Mouse (Mus musculus) liver, embryonic 14.5 days (tissue): ENCODE measurements around the gene Iqsec3. TPM values are rescaled to one million over a fixed set of nuclear protein-coding genes. Genes with fewer than 3 reads are reported as not detected.

Experiments
- ATAC-seq: fragments of 200-750 bp; cut with Nextera tagmentation; 2 replicates; pipeline ENCODE4 v1.8.0; 2017; ENCODE audit warnings: moderate number of reproducible peaks, mild to moderate bottlenecking, moderate library complexity; ENCODE audit not compliant: insufficient read depth
- DNase-seq, 3 experiments: peaks; one replicate each; pipeline ENCODE4 v3.0.0-alpha.2; 2012 to 2013; ENCODE audit warnings: low read depth in 3 of 3, low spot score in 3 of 3
- H3K27ac ChIP-seq: fragments of 300-500 bp; sonication (generic); 2 replicates; pipeline ENCODE4 v1.5.1; 2014; ENCODE audit warnings: moderate library complexity, mild to moderate bottlenecking, control low read depth, inconsistent platforms
- H3K27me3 ChIP-seq: fragments of 300-500 bp; sonication (generic); 2 replicates; pipeline ENCODE4 v1.6.1; 2014; ENCODE audit warnings: mild to moderate bottlenecking, low read length, moderate library complexity; ENCODE audit not compliant: control insufficient read depth, insufficient read depth
- H3K36me3 ChIP-seq: fragments of 300-500 bp; sonication (generic); replicated peaks from 2 replicates; pipeline ENCODE4 v1.6.1; 2014; ENCODE audit warnings: low read depth; ENCODE audit not compliant: control insufficient read depth, insufficient read depth
- H3K4me1 ChIP-seq, 2 experiments: fragments of 200-500 bp in 1 of 2; fragments of 300-500 bp in 1 of 2; sonication (generic) in 1 of 2; replicated peaks; 2 replicates each; pipeline ENCODE4 v1.6.1; 2012 to 2014; ENCODE audit warnings: antibody characterized with exemption in 1 of 2, inconsistent platforms in 1 of 2, low read length in 1 of 2; ENCODE audit not compliant: control insufficient read depth in 2 of 2, insufficient read depth in 2 of 2
- H3K4me2 ChIP-seq: fragments of 300-500 bp; sonication (generic); 2 replicates; pipeline ENCODE4 v1.6.1; 2014; ENCODE audit warnings: low read depth, mild to moderate bottlenecking, control low read depth, moderate library complexity
- H3K4me3 ChIP-seq, 2 experiments: fragments of 200-500 bp in 1 of 2; fragments of 300-500 bp in 1 of 2; sonication (generic) in 1 of 2; 2 replicates each; pipeline ENCODE4 v1.5.1; 2012 to 2014; ENCODE audit warnings: low read depth in 2 of 2, low read length in 2 of 2, mild to moderate bottlenecking in 2 of 2, control low read depth in 1 of 2, inconsistent platforms in 1 of 2, moderate library complexity in 1 of 2; ENCODE audit not compliant: insufficient read depth in 1 of 2
- H3K9ac ChIP-seq: fragments of 300-500 bp; sonication (generic); replicated peaks from 2 replicates; pipeline ENCODE4 v1.6.1; 2014; ENCODE audit warnings: mild to moderate bottlenecking, control low read depth, moderate library complexity
- H3K9me3 ChIP-seq: fragments of 300-500 bp; sonication (generic); 2 replicates; pipeline ENCODE4 v1.6.1; 2016; ENCODE audit warnings: low read length, mixed read lengths; ENCODE audit not compliant: control insufficient read depth
- CTCF ChIP-seq: IDR thresholded peaks from 2 replicates; pipeline ENCODE4 v1.5.1; 2016; ENCODE audit warnings: antibody characterized with exemption, low read depth, control low read depth
- EP300 ChIP-seq: IDR thresholded peaks from 2 replicates; pipeline ENCODE4 v1.6.1; 2016; ENCODE audit warnings: antibody characterized with exemption, low read depth
- WGBS: fragments of 180-500 bp; shearing (Covaris S2); extraction: QIAGEN DNeasy Blood & Tissue Kit; methylation state at CpG from one replicate; pipeline ENCODE4 v1.1.7; 2014; ENCODE audit not compliant: insufficient replicate concordance; 5-methylcytosine and 5-hydroxymethylcytosine counted together
- polyA plus RNA-seq, 2 experiments: library from polyadenylated mRNA; depleted of rRNA in 1 of 2; stranded (reverse) in 1 of 2; unstranded in 1 of 2; fragments of >200 nt; fragmentation: Nextera tagmentation in 1 of 2; extraction: Ambion mirVana in 1 of 2; gene quantifications; 2 replicates each; pipeline versions ENCODE4 v1.2.1 to v1.2.3; 2012 to 2014

Iqsec3 gene
- polyA plus RNA-seq, 2 experiments: under 0.01 TPM; not detected in 1

GRCm38 (mm10) chr6:121352276-121352675, 121.2 kb downstream of the Iqsec3 start:
- H3K36me3 ChIP-seq: no peaks in the 10 kb centered on the region
- no peak for TF ChIP-seq EP300
- no peak for TF ChIP-seq CTCF
- H3K4me1 ChIP-seq: no peaks in the 10 kb centered on the region
- no peaks in the 10 kb centered on the region for H3K27me3 ChIP-seq
- no peak overlapping the region for H3K4me2 ChIP-seq
- no peak overlapping the region for H3K9ac ChIP-seq
- H3K27ac ChIP-seq: no peak overlapping the region
- no peaks in the 10 kb centered on the region for H3K9me3 ChIP-seq
- WGBS: 36% methylated on average over 2 of the region's 2 CpGs
- no peak overlapping the region for H3K4me3 ChIP-seq
- ATAC-seq (no peak), DNase-seq (no peak)

- WGBS: 39% methylated on average over 8 of the region's 8 CpGs
- peak in 1 of 3 experiments; percentile 16 for DNase-seq
- Histone ChIP-seq H3K4me2 (peak overlapping the region; percentile 26; the same call in 1 of the 2 replicates), H3K36me3 (no peaks in the 10 kb centered on the region), H3K4me1 (peaks cover 0 to 5% of the 10 kb centered on the region in 2 experiments; a peak in 1 of 4 replicates), H3K27ac (no peak overlapping the region), H3K9me3 (no peaks in the 10 kb centered on the region), H3K9ac (no peak overlapping the region), H3K27me3 (no peaks in the 10 kb centered on the region), H3K4me3 (no peak overlapping the region)
- TF ChIP-seq EP300 (no peak), CTCF (no peak)
- ATAC-seq: peak; percentile 66
Measured at GRCm38 (mm10) chr6:121346428-121346827, 127.0 kb downstream of the Iqsec3 start.

- Histone ChIP-seq H3K27ac (no peak overlapping the region), H3K9ac (no peak overlapping the region), H3K4me3 (no peak overlapping the region), H3K4me2 (no peak overlapping the region), H3K27me3 (no peaks in the 10 kb centered on the region), H3K9me3 (no peaks in the 10 kb centered on the region), H3K4me1 (peaks cover 0 to 5% of the 10 kb centered on the region in 2 experiments; a peak in 1 of 4 replicates), H3K36me3 (no peaks in the 10 kb centered on the region)
- TF ChIP-seq CTCF (no peak), EP300 (no peak)
- WGBS: 56% methylated on average over 5 of the region's 5 CpGs
- ATAC-seq (no peak), DNase-seq (no peak)
Measured at GRCm38 (mm10) chr6:121344329-121344728, 129.1 kb downstream of the Iqsec3 start.

- no peaks in the 10 kb centered on the region for H3K36me3 ChIP-seq
- no peak overlapping the region for H3K9ac ChIP-seq
- no peaks in the 10 kb centered on the region for H3K9me3 ChIP-seq
- no peak overlapping the region for H3K4me3 ChIP-seq
- DNase-seq (no peak), ATAC-seq (no peak)
- no peak overlapping the region for H3K4me2 ChIP-seq
- TF ChIP-seq CTCF (no peak), EP300 (no peak)
- peaks cover 0 to 5% of the 10 kb centered on the region in 2 experiments; a peak in 1 of 4 replicates for H3K4me1 ChIP-seq
- H3K27ac ChIP-seq: no peak overlapping the region
- H3K27me3 ChIP-seq: no peaks in the 10 kb centered on the region
- 38% methylated on average over 6 of the region's 6 CpGs for WGBS
Measured at GRCm38 (mm10) chr6:121343771-121344123, 129.7 kb downstream of the Iqsec3 start.

GRCm38 (mm10) chr6:121343026-121343770, 130.3 kb downstream of the Iqsec3 start, which contains the start of gene Slc6a12:
TSS of gene Slc6a12 (plus strand) at chr6:121343076.
- H3K4me3 ChIP-seq: no peak within 1 kb of the TSS
- no peak within 1 kb of the TSS for H3K27ac ChIP-seq
- H3K4me2 ChIP-seq: no peak within 1 kb of the TSS
- H3K36me3 ChIP-seq: no peaks in the 10 kb centered on the region
- ATAC-seq (no peak), DNase-seq (no peak)
- 55% methylated on average over 15 of the region's 15 CpGs for WGBS
- no peaks in the 10 kb centered on the region for H3K9me3 ChIP-seq
- H3K27me3 ChIP-seq: no peaks in the 10 kb centered on the region
- H3K4me1 ChIP-seq: peaks cover 0 to 5% of the 10 kb centered on the region in 2 experiments; a peak in 1 of 4 replicates
- TF ChIP-seq EP300: no peak
- no peak for TF ChIP-seq CTCF
- H3K9ac ChIP-seq: no peak within 1 kb of the TSS
